Mouse (Mus musculus): ENCODE data around the gene Tmem246.

DNA sequence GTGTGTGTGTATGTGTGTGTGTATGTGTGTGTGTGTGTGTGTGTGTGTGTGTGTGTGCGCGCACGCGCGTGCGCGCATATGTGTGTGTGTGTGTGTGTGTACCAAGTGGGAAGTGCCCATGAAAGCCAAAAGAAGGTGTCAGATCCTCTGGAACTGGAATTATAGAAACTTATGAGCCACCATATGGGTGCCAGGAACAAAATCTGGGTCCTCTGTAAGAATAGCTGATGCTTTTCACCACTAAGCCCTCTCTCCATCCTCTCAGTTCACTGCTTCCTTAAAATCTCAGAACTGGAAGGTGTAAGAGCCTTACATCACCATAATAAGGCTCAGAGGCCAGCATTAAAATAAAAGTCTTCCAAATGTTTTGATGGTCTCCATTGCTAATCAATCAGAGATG lies 40.3 kb downstream of the Tmem246 start:
- no peak for TF ChIP-seq CTCF (IDR thresholded peaks at IDR 0.05; ENCODE audit: low read depth)
- TF ChIP-seq EP300 (IDR thresholded peaks at IDR 0.05; ENCODE audit: low read depth): no peak

Data from liver, embryonic 14.5 days (tissue).